In genomic region chr11:115612410-115613137, GRCm38 (mm10) we compare ENCODE assay signal across 8 mouse cellular contexts. TPM values are rescaled to one million over a fixed set of nuclear protein-coding genes. Genes with fewer than 3 reads are reported as not detected.
A peak's percentile ranks its signal among the peaks of the same experiment; 100 is the strongest.
DNase-seq lines count a peak whose midpoint lies in the region; ATAC-seq and TF ChIP-seq lines count a peak whose summit lies in the region.

TSS of gene Mif4gd (minus strand) at chr11:115612969.

- H3K4me2 ChIP-seq in lung, embryonic 15.5 days: peak within 1 kb of the TSS; percentile 96

- peak; percentile 83; the same call in 1 of the 2 replicates for TF ChIP-seq CTCF in olfactory bulb, adult 2 months (IDR thresholded peaks at IDR 0.05; ENCODE audit: insufficient read depth, low read depth, low read length)
- peak; percentile 85 for TF ChIP-seq CTCF in thymus, adult 2 months (IDR thresholded peaks at IDR 0.05; ENCODE audit: borderline replicate concordance, control insufficient read depth, extremely low read depth, insufficient read depth, low read length, poor library complexity)

- peak within 1 kb of the TSS; percentile 90 for H3K27ac ChIP-seq in hindbrain, embryonic 10.5 days
- H3K27ac ChIP-seq in lung, embryonic 15.5 days: peak within 1 kb of the TSS; percentile 98
- peak within 1 kb of the TSS; percentile 66 for H3K27ac ChIP-seq in olfactory bulb, adult 2 months (ENCODE audit: insufficient read depth, low read depth, low read length)
- peak within 1 kb of the TSS; percentile 67 for H3K27ac ChIP-seq in thymus, adult 2 months (ENCODE audit: control insufficient read depth, insufficient read depth, low read length)

- peak; percentile 84 for ATAC-seq in lung, embryonic 15.5 days (ENCODE audit: borderline replicate concordance, extremely low read depth, low FRiP score, low TSS enrichment)

- peak; percentile 94 for DNase-seq in Muller cell, postnatal 12 days (ENCODE audit: inconsistent ontology term)
- DNase-seq in cerebellum, adult 9-11 months: peak; percentile 95
- peak; percentile 50 to 76 for DNase-seq in frontal cortex, adult 2 months (ENCODE audit: extremely low spot score in 1 of 2, low spot score in 1 of 2)
- DNase-seq in hindbrain, embryonic 10.5 days (ENCODE audit: low spot score): peak; percentile 88
- DNase-seq in layer of hippocampus, adult 9-10 months (ENCODE audit: low spot score): peak; percentile 48
- peak; percentile 98 for DNase-seq in thymus, adult 2 months

- under 1% methylated on average over 80 of the region's 80 CpGs for WGBS in hindbrain, embryonic 10.5 days
- WGBS in lung, embryonic 15.5 days: under 1% methylated on average over 68 of the region's 80 CpGs
- 1% methylated on average over 74 of the region's 80 CpGs for WGBS in olfactory bulb, adult 2 months
- under 1% methylated on average over 79 of the region's 80 CpGs for WGBS in thymus, adult 2 months

- H3K36me3 ChIP-seq in hindbrain, embryonic 10.5 days: peaks cover 46% of the 10 kb centered on the region
- H3K36me3 ChIP-seq in lung, embryonic 15.5 days: peaks cover 18% of the 10 kb centered on the region
- H3K36me3 ChIP-seq in thymus, adult 2 months (ENCODE audit: control insufficient read depth, insufficient read depth, low read length): peaks cover 12% of the 10 kb centered on the region

- H3K9me3 ChIP-seq in hindbrain, embryonic 10.5 days: no peaks in the 10 kb centered on the region
- H3K9me3 ChIP-seq in lung, embryonic 15.5 days: no peaks in the 10 kb centered on the region

- peak; percentile 59; the same call in 1 of the 2 replicates for TF ChIP-seq POLR2A in olfactory bulb, adult 2 months (IDR thresholded peaks at IDR 0.05; ENCODE audit: insufficient read depth, low read depth, low read length)
- TF ChIP-seq POLR2A in thymus, adult 2 months (IDR thresholded peaks at IDR 0.05; ENCODE audit: control insufficient read depth, extremely low read depth, insufficient read depth, low read length, poor library complexity): peak; percentile 74

- H3K27me3 ChIP-seq in hindbrain, embryonic 10.5 days (ENCODE audit: insufficient read depth, poor library complexity, severe bottlenecking): no peaks in the 10 kb centered on the region
- no peaks in the 10 kb centered on the region for H3K27me3 ChIP-seq in lung, embryonic 15.5 days
- no peaks in the 10 kb centered on the region for H3K27me3 ChIP-seq in thymus, adult 2 months (ENCODE audit: control insufficient read depth, insufficient read depth, low read length)

- peak within 1 kb of the TSS; percentile 73 for H3K4me3 ChIP-seq in hindbrain, embryonic 10.5 days
- peak within 1 kb of the TSS; percentile 95 for H3K4me3 ChIP-seq in lung, embryonic 15.5 days
- peak within 1 kb of the TSS; percentile 85 for H3K4me3 ChIP-seq in olfactory bulb, adult 2 months (ENCODE audit: insufficient read depth, low read depth, low read length)
- H3K4me3 ChIP-seq in thymus, adult 2 months (ENCODE audit: control insufficient read depth, insufficient read depth, low read length): peak within 1 kb of the TSS; percentile 60

- H3K9ac ChIP-seq in lung, embryonic 15.5 days: peak within 1 kb of the TSS; percentile 83

- peaks cover 28% of the 10 kb centered on the region for H3K4me1 ChIP-seq in hindbrain, embryonic 10.5 days (replicated peaks)
- peaks cover 19% of the 10 kb centered on the region for H3K4me1 ChIP-seq in lung, embryonic 15.5 days
- peaks cover 12% of the 10 kb centered on the region for H3K4me1 ChIP-seq in olfactory bulb, adult 2 months (ENCODE audit: control insufficient read depth, insufficient read depth, low read length)
- peaks cover 17% of the 10 kb centered on the region for H3K4me1 ChIP-seq in thymus, adult 2 months (replicated peaks; ENCODE audit: control insufficient read depth, insufficient read depth, low read length)

RNA-seq across cellular contexts. Expression of gene Mif4gd, which starts in this region (rescaled TPM):
- polyA plus RNA-seq in frontal cortex, adult 2 months (2012; rRNA removed): 36.3 and 38.9 TPM in 2 replicates
- 16.3 and 20.6 TPM in 2 replicates for polyA plus RNA-seq in hindbrain, embryonic 10.5 days (2016; fragmentation: Nextera tagmentation; extraction: Ambion mirVana)
- polyA plus RNA-seq in lung, embryonic 15.5 days (2015; fragmentation: Nextera tagmentation; extraction: Ambion mirVana): 29.5 and 32.3 TPM in 2 replicates
- not detected in 2 replicates for polyA plus RNA-seq in olfactory bulb, adult 2 months (2012; ENCODE audit: insufficient read depth, insufficient read length, low replicate concordance, missing spikeins)
- polyA plus RNA-seq in thymus, adult 2 months (2012; rRNA removed): 188 and 215 TPM in 2 replicates

Comparison
In these comparisons a context has a peak if more than half of its experiments do, and no peak if none do; other contexts are left out.
1. Peak in every context shown above with its lines: DNase-seq, ATAC-seq, H3K4me3 ChIP-seq and H3K27ac ChIP-seq.
2. DNase-seq: peak in every context shown above with its lines; median percentile 98 in thymus, adult 2 months; 95 in cerebellum, adult 9-11 months; 94 in Muller cell, postnatal 12 days; 88 in hindbrain, embryonic 10.5 days; 63 in frontal cortex, adult 2 months; 48 in layer of hippocampus, adult 9-10 months.